Mouse (Mus musculus): ENCODE measurements around the gene Arid5b. TPM values are rescaled to one million over a fixed set of nuclear protein-coding genes. Genes with fewer than 3 reads are reported as not detected.
A peak's percentile ranks its signal among the peaks of the same experiment; 100 is the strongest.

Gene Arid5b
- polyA plus RNA-seq, 1 experiment from 2014 or later = 41.2 TPM

GRCm38 (mm10) chr10:68138123-68138522 lies 140.4 kb downstream of the Arid5b start:
- Histone ChIP-seq H3K27ac (no peak overlapping the region), H3K4me1 (peaks cover 31% of the 10 kb centered on the region), H3K4me2 (no peak overlapping the region), H3K27me3 (no peaks in the 10 kb centered on the region), H3K9me3 (no peaks in the 10 kb centered on the region), H3K4me3 (no peak overlapping the region), H3K9ac (no peak overlapping the region), H3K36me3 (peaks cover 11% of the 10 kb centered on the region)
- WGBS = 91% methylated on average over 5 of the region's 5 CpGs
- no peak for ATAC-seq (ENCODE audit: insufficient number of reproducible peaks, low FRiP score, low TSS enrichment, low read depth)

GRCm38 (mm10) chr10:68137151-68137833 lies 141.2 kb downstream of the Arid5b start:
- Histone ChIP-seq H3K36me3 (peaks cover 15% of the 10 kb centered on the region), H3K9ac (no peak overlapping the region)

GRCm38 (mm10) chr10:68136480-68137083 lies 142.0 kb downstream of the Arid5b start:
- H3K9ac ChIP-seq = peak overlapping the region; percentile 23; the same call in 1 of the 2 replicates
- peak overlapping the region; percentile 82 for H3K27ac ChIP-seq
- peak; percentile 84 for ATAC-seq (ENCODE audit: insufficient number of reproducible peaks, low FRiP score, low TSS enrichment, low read depth)
- H3K4me1 ChIP-seq = peaks cover 37% of the 10 kb centered on the region
- peaks cover 20% of the 10 kb centered on the region for H3K36me3 ChIP-seq
- WGBS = 6% methylated on average over 18 of the region's 18 CpGs
- peak overlapping the region; percentile 52 for H3K4me2 ChIP-seq
- no peaks in the 10 kb centered on the region for H3K27me3 ChIP-seq
- H3K9me3 ChIP-seq = no peaks in the 10 kb centered on the region
- H3K4me3 ChIP-seq = peak overlapping the region; percentile 41

More at GRCm38 (mm10) chr10:68137151-68137833, 141.2 kb downstream of the Arid5b start:
- Histone ChIP-seq H3K4me1 (peaks cover 37% of the 10 kb centered on the region), H3K4me2 (peak overlapping the region; percentile 52; the same call in 1 of the 2 replicates), H3K4me3 (no peak overlapping the region), H3K27ac (peak overlapping the region; percentile 82), H3K27me3 (no peaks in the 10 kb centered on the region), H3K9me3 (no peaks in the 10 kb centered on the region)
- WGBS = 71% methylated on average over 11 of the region's 11 CpGs
- no peak for ATAC-seq (ENCODE audit: insufficient number of reproducible peaks, low FRiP score, low TSS enrichment, low read depth)

- 0% methylated on average over 9 of the region's 9 CpGs for WGBS
- peak overlapping the region; percentile 23; the same call in 1 of the 2 replicates for H3K9ac ChIP-seq
- H3K4me1 ChIP-seq = peaks cover 37% of the 10 kb centered on the region
- H3K4me3 ChIP-seq = peak overlapping the region; percentile 41
- ATAC-seq (ENCODE audit: insufficient number of reproducible peaks, low FRiP score, low TSS enrichment, low read depth) = no peak
- H3K9me3 ChIP-seq = no peaks in the 10 kb centered on the region
- H3K36me3 ChIP-seq = peaks cover 20% of the 10 kb centered on the region
- peak overlapping the region; percentile 82 for H3K27ac ChIP-seq
- H3K27me3 ChIP-seq = no peaks in the 10 kb centered on the region
- peak overlapping the region; percentile 52 for H3K4me2 ChIP-seq
These were observed 142.5 kb downstream of the Arid5b start for GRCm38 (mm10) chr10:68136051-68136450.

- peak overlapping the region; percentile 41 for H3K4me3 ChIP-seq
- peak overlapping the region; percentile 82 for H3K27ac ChIP-seq
- ATAC-seq (ENCODE audit: insufficient number of reproducible peaks, low FRiP score, low TSS enrichment, low read depth) = no peak; the same call in 1 of the 2 replicates
- WGBS = 12% methylated on average over 4 of the region's 4 CpGs
- peak overlapping the region; percentile 52 for H3K4me2 ChIP-seq
- H3K9me3 ChIP-seq = no peaks in the 10 kb centered on the region
- no peaks in the 10 kb centered on the region for H3K27me3 ChIP-seq
- H3K4me1 ChIP-seq = peaks cover 35% of the 10 kb centered on the region
- H3K9ac ChIP-seq = no peak overlapping the region
- peaks cover 20% of the 10 kb centered on the region for H3K36me3 ChIP-seq
These were observed 143.1 kb downstream of the Arid5b start for GRCm38 (mm10) chr10:68135416-68135815.

GRCm38 (mm10) chr10:68134549-68134948 lies 144.0 kb downstream of the Arid5b start:
- H3K27me3 ChIP-seq = no peaks in the 10 kb centered on the region
- H3K9ac ChIP-seq = no peak overlapping the region
- peaks cover 41% of the 10 kb centered on the region for H3K4me1 ChIP-seq
- WGBS = 78% methylated on average over 4 of the region's 4 CpGs
- no peak overlapping the region for H3K4me3 ChIP-seq
- no peaks in the 10 kb centered on the region for H3K9me3 ChIP-seq
- no peak overlapping the region for H3K4me2 ChIP-seq
- peaks cover 20% of the 10 kb centered on the region for H3K36me3 ChIP-seq
- ATAC-seq (ENCODE audit: insufficient number of reproducible peaks, low FRiP score, low TSS enrichment, low read depth) = no peak
- H3K27ac ChIP-seq = no peak overlapping the region

- Histone ChIP-seq H3K36me3 (peaks cover 20% of the 10 kb centered on the region), H3K27ac (no peak overlapping the region), H3K4me3 (no peak overlapping the region), H3K4me1 (peaks cover 43% of the 10 kb centered on the region), H3K27me3 (no peaks in the 10 kb centered on the region), H3K4me2 (no peak overlapping the region), H3K9ac (no peak overlapping the region), H3K9me3 (no peaks in the 10 kb centered on the region)
- ATAC-seq (ENCODE audit: insufficient number of reproducible peaks, low FRiP score, low TSS enrichment, low read depth) = no peak
- WGBS = 75% methylated on average over 5 of the region's 5 CpGs
These were observed 144.5 kb downstream of the Arid5b start for GRCm38 (mm10) chr10:68134071-68134470.

GRCm38 (mm10) chr10:68132636-68133035 lies 145.9 kb downstream of the Arid5b start:
- no peak overlapping the region for H3K27ac ChIP-seq
- H3K4me2 ChIP-seq = 0 out of 2 replicates have a peak overlapping the region, but pooled peaks have one; percentile 0
- no peaks in the 10 kb centered on the region for H3K9me3 ChIP-seq
- no peaks in the 10 kb centered on the region for H3K27me3 ChIP-seq
- H3K4me3 ChIP-seq = no peak overlapping the region
- peaks cover 52% of the 10 kb centered on the region for H3K4me1 ChIP-seq
- 57% methylated on average over 9 of the region's 9 CpGs for WGBS
- no peak for ATAC-seq (ENCODE audit: insufficient number of reproducible peaks, low FRiP score, low TSS enrichment, low read depth)
- peaks cover 13% of the 10 kb centered on the region; the same call in 1 of the 2 replicates for H3K36me3 ChIP-seq
- H3K9ac ChIP-seq = no peak overlapping the region

- no peak overlapping the region for H3K27ac ChIP-seq
- no peaks in the 10 kb centered on the region for H3K9me3 ChIP-seq
- no peak for ATAC-seq (ENCODE audit: insufficient number of reproducible peaks, low FRiP score, low TSS enrichment, low read depth)
- H3K4me2 ChIP-seq = no peak overlapping the region
- H3K4me3 ChIP-seq = no peak overlapping the region
- no peak overlapping the region for H3K9ac ChIP-seq
- H3K4me1 ChIP-seq = peaks cover 49% of the 10 kb centered on the region
- H3K27me3 ChIP-seq = no peaks in the 10 kb centered on the region
- peaks cover 13% of the 10 kb centered on the region; the same call in 1 of the 2 replicates for H3K36me3 ChIP-seq
- WGBS = 86% methylated on average over 5 of the region's 5 CpGs
These were observed 146.4 kb downstream of the Arid5b start for GRCm38 (mm10) chr10:68132154-68132553.

GRCm38 (mm10) chr10:68129651-68130050 lies 148.9 kb downstream of the Arid5b start:
- H3K9ac ChIP-seq = no peak overlapping the region
- no peak overlapping the region for H3K27ac ChIP-seq
- H3K4me3 ChIP-seq = no peak overlapping the region
- H3K4me2 ChIP-seq = no peak overlapping the region
- no peaks in the 10 kb centered on the region for H3K27me3 ChIP-seq
- WGBS = 34% methylated on average over 7 of the region's 7 CpGs
- peaks cover 13% of the 10 kb centered on the region; the same call in 1 of the 2 replicates for H3K36me3 ChIP-seq
- no peak for ATAC-seq (ENCODE audit: insufficient number of reproducible peaks, low FRiP score, low TSS enrichment, low read depth)
- no peaks in the 10 kb centered on the region for H3K9me3 ChIP-seq
- H3K4me1 ChIP-seq = peaks cover 41% of the 10 kb centered on the region; the same call in 1 of the 2 replicates

- 80% methylated on average over 3 of the region's 3 CpGs for WGBS
- peaks cover 17% of the 10 kb centered on the region; the same call in 1 of the 2 replicates for H3K36me3 ChIP-seq
- no peak overlapping the region for H3K4me3 ChIP-seq
- peaks cover 41% of the 10 kb centered on the region; the same call in 1 of the 2 replicates for H3K4me1 ChIP-seq
- no peaks in the 10 kb centered on the region for H3K9me3 ChIP-seq
- H3K27ac ChIP-seq = no peak overlapping the region
- no peak for ATAC-seq (ENCODE audit: insufficient number of reproducible peaks, low FRiP score, low TSS enrichment, low read depth)
- H3K4me2 ChIP-seq = no peak overlapping the region
- H3K27me3 ChIP-seq = no peaks in the 10 kb centered on the region
- no peak overlapping the region for H3K9ac ChIP-seq
These were observed 149.5 kb downstream of the Arid5b start for GRCm38 (mm10) chr10:68129009-68129408.

GRCm38 (mm10) chr10:68128441-68128848 lies 150.1 kb downstream of the Arid5b start:
- no peak overlapping the region for H3K4me2 ChIP-seq
- peaks cover 16% of the 10 kb centered on the region; the same call in 1 of the 2 replicates for H3K36me3 ChIP-seq
- 65% methylated on average over 10 of the region's 10 CpGs for WGBS
- no peak overlapping the region; the same call in 1 of the 2 replicates for H3K27ac ChIP-seq
- no peaks in the 10 kb centered on the region for H3K9me3 ChIP-seq
- peaks cover 41% of the 10 kb centered on the region; the same call in 1 of the 2 replicates for H3K4me1 ChIP-seq
- no peaks in the 10 kb centered on the region for H3K27me3 ChIP-seq
- ATAC-seq (ENCODE audit: insufficient number of reproducible peaks, low FRiP score, low TSS enrichment, low read depth) = no peak
- H3K4me3 ChIP-seq = no peak overlapping the region
- no peak overlapping the region for H3K9ac ChIP-seq

All from limb, embryonic 15.5 days (tissue).